Mouse (Mus musculus): ENCODE data around the gene Wipf1.
A peak's percentile ranks its signal among the peaks of the same experiment; 100 is the strongest.

The Wipf1 gene

GRCm38 (mm10) chr2:73540450-73541162, 11.1 kb upstream of the Wipf1 start:
- peak; percentile 58 for DNase-seq (ENCODE audit: low read depth)

GRCm38 (mm10) chr2:73539697-73540096, 10.2 kb upstream of the Wipf1 start:
- peak; percentile 59 for DNase-seq (ENCODE audit: low read depth)

- DNase-seq (ENCODE audit: low read depth): no peak
Observed at GRCm38 (mm10) chr2:73539141-73539540, 9.6 kb upstream of the Wipf1 start.

- DNase-seq (ENCODE audit: low read depth): no peak
Observed at GRCm38 (mm10) chr2:73538590-73538989, 9.1 kb upstream of the Wipf1 start.

- no peak for DNase-seq (ENCODE audit: low read depth)
Observed at GRCm38 (mm10) chr2:73536091-73536783, 6.7 kb upstream of the Wipf1 start.

- DNase-seq (ENCODE audit: low read depth): no peak
Observed at GRCm38 (mm10) chr2:73534720-73535119, 5.2 kb upstream of the Wipf1 start.

- DNase-seq (ENCODE audit: low read depth): no peak
Observed at GRCm38 (mm10) chr2:73530487-73530886, 953 bp upstream of the Wipf1 start.

GRCm38 (mm10) chr2:73528516-73529355, 798 bp downstream of the Wipf1 start:
- no peak for DNase-seq (ENCODE audit: low read depth)

- DNase-seq (ENCODE audit: low read depth): no peak
Observed at GRCm38 (mm10) chr2:73527956-73528355, 1.6 kb downstream of the Wipf1 start.

GRCm38 (mm10) chr2:73526691-73527090, 2.8 kb downstream of the Wipf1 start:
- no peak for DNase-seq (ENCODE audit: low read depth)

- DNase-seq (ENCODE audit: low read depth): no peak
Observed at GRCm38 (mm10) chr2:73522891-73523290, 6.6 kb downstream of the Wipf1 start.

GRCm38 (mm10) chr2:73522336-73522735, 7.2 kb downstream of the Wipf1 start:
- DNase-seq (ENCODE audit: low read depth): no peak

GRCm38 (mm10) chr2:73521737-73522136, 7.8 kb downstream of the Wipf1 start:
- DNase-seq (ENCODE audit: low read depth): no peak

GRCm38 (mm10) chr2:73518966-73519365, 10.6 kb downstream of the Wipf1 start:
- DNase-seq (ENCODE audit: low read depth): no peak

- no peak for DNase-seq (ENCODE audit: low read depth)
Observed at GRCm38 (mm10) chr2:73518311-73518710, 11.2 kb downstream of the Wipf1 start.

GRCm38 (mm10) chr2:73514178-73514577, 15.4 kb downstream of the Wipf1 start:
- DNase-seq (ENCODE audit: low read depth): no peak

- no peak for DNase-seq (ENCODE audit: low read depth)
Observed at GRCm38 (mm10) chr2:73513204-73513749, 16.3 kb downstream of the Wipf1 start.

GRCm38 (mm10) chr2:73512044-73512443, 17.5 kb downstream of the Wipf1 start:
- DNase-seq (ENCODE audit: low read depth): no peak

GRCm38 (mm10) chr2:73510731-73511360, 18.7 kb downstream of the Wipf1 start:
- no peak for DNase-seq (ENCODE audit: low read depth)

- DNase-seq (ENCODE audit: low read depth): no peak
Observed at GRCm38 (mm10) chr2:73510025-73510288, 19.6 kb downstream of the Wipf1 start.

- no peak for DNase-seq (ENCODE audit: low read depth)
Observed at GRCm38 (mm10) chr2:73509248-73510024, 20.1 kb downstream of the Wipf1 start.
